Mouse (Mus musculus) cerebellum, adult 9-10 months (tissue): ENCODE data around the gene Adra2b.

Experiments used
- DNase-seq: peaks from one replicate; pipeline ENCODE4 v3.0.0; 2022

Gene Adra2b

GRCm38 (mm10) chr2:127362459-127363281 is at the start of gene Adra2b:
Adra2b (plus strand) TSS chr2:127363208.
- DNase-seq: peak; percentile 64

- DNase-seq: no peak
These were observed 49.1 kb upstream of the Adra2b start for GRCm38 (mm10) chr2:127313878-127314277.

GRCm38 (mm10) chr2:127314467-127315154 is 48.4 kb upstream of the Adra2b start:
- DNase-seq: no peak

GRCm38 (mm10) chr2:127315155-127315470 is 47.9 kb upstream of the Adra2b start:
- DNase-seq: no peak

- DNase-seq: no peak
These were observed 46.6 kb upstream of the Adra2b start for GRCm38 (mm10) chr2:127316431-127316830.

GRCm38 (mm10) chr2:127318136-127318535 is 44.9 kb upstream of the Adra2b start:
- DNase-seq: no peak

- DNase-seq: no peak
These were observed 43.9 kb upstream of the Adra2b start for GRCm38 (mm10) chr2:127319071-127319470.

GRCm38 (mm10) chr2:127322671-127323285 is 40.2 kb upstream of the Adra2b start:
- DNase-seq: no peak

- DNase-seq: no peak
These were observed 39.3 kb upstream of the Adra2b start for GRCm38 (mm10) chr2:127323667-127324066.

GRCm38 (mm10) chr2:127324456-127324855 is 38.6 kb upstream of the Adra2b start:
- no peak for DNase-seq

GRCm38 (mm10) chr2:127328090-127328851 is 34.7 kb upstream of the Adra2b start:
- no peak for DNase-seq

- no peak for DNase-seq
These were observed 30.0 kb upstream of the Adra2b start for GRCm38 (mm10) chr2:127332807-127333570.

GRCm38 (mm10) chr2:127333945-127334603 is 28.9 kb upstream of the Adra2b start:
- DNase-seq: no peak

GRCm38 (mm10) chr2:127335078-127335541 is 27.9 kb upstream of the Adra2b start:
- DNase-seq: no peak

GRCm38 (mm10) chr2:127335767-127336496 is 27.1 kb upstream of the Adra2b start, which contains the start of gene Dusp2:
Dusp2 (plus strand) TSS chr2:127336159.
- DNase-seq: peak; percentile 45

GRCm38 (mm10) chr2:127336497-127336832 is 26.5 kb upstream of the Adra2b start:
- no peak for DNase-seq

- DNase-seq: peak; percentile 26
These were observed 26.1 kb upstream of the Adra2b start for GRCm38 (mm10) chr2:127336885-127337284.

- DNase-seq: peak; percentile 44
These were observed 25.5 kb upstream of the Adra2b start for GRCm38 (mm10) chr2:127337531-127337930.

GRCm38 (mm10) chr2:127338012-127338411 is 25.0 kb upstream of the Adra2b start:
- DNase-seq: no peak

GRCm38 (mm10) chr2:127338416-127338815 is 24.6 kb upstream of the Adra2b start, which contains the start of gene Astl:
Astl (plus strand) TSS chr2:127338639.
- DNase-seq: no peak

- no peak for DNase-seq
These were observed 24.2 kb upstream of the Adra2b start for GRCm38 (mm10) chr2:127338833-127339232.
